Mouse (Mus musculus): Measurements from ENCODE around the gene Clk1.
"Not testable (repeated sequence)": the region's sequence is repeated elsewhere in the genome, so short reads cannot be mapped to it uniquely, and the experiment has no call there.

The Clk1 gene

DNA sequence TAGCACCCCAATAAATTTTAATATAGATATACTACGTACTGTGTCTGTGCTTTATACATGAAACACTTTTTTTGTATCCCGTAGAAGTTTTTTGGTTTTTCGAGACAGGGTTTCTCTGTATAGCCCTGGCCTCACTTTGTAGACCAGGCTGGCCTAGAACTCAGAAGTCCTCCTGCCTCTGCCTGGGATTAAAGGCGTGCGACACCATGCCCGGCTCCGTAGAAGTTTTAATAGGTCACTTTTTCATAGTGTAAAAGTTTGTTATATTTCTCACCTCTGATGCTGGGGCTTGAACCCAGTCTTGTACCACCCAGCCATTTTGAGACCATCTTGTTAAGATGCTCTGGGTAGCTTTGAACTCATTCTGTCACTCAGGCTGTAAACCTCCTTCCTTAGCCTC is 16.5 kb downstream of the Clk1 start:
- DNase-seq (ENCODE audit: low read depth, low spot score): no peak

DNA sequence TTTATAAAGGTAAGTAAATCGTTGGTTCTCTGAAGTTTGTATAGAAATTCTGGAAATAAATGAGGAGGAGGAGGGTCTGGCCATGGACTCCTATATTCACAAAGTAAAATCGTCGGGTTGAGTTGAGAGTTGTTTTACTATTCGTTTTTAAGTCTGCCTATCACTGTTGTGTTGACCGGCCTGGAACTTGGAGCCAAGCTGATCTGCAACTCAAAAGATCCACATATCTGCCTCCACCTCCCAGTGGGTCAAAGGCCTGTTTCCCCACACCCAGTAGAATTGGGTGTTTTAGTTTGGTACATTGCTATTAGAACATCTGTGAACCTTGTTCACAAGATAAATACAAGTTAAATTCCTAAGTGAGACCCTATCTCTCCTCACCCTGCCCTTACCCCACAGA is 20.1 kb downstream of the Clk1 start:
- no peak for DNase-seq (ENCODE audit: low read depth, low spot score)

DNA sequence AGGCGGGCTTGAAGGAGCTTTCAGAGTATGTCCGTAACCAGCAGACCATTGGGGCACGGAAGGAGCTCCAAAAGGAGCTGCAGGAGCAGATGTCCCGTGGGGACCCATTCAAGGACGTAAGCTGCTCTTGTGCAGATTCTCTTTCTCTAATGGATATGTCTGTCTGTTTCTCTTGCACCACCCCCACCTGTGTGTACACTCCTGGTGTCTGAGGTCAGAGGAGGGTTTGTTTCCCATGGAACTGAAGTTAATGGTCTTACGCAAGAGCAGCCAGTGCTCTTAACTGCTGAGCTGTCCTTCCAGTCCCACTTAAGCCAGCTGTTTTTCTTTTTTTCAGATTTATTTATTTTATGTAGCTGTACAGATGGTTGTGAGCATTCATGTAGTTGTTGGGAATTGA is 22.5 kb downstream of the Clk1 start:
- DNase-seq (ENCODE audit: low read depth, low spot score): no peak

DNA sequence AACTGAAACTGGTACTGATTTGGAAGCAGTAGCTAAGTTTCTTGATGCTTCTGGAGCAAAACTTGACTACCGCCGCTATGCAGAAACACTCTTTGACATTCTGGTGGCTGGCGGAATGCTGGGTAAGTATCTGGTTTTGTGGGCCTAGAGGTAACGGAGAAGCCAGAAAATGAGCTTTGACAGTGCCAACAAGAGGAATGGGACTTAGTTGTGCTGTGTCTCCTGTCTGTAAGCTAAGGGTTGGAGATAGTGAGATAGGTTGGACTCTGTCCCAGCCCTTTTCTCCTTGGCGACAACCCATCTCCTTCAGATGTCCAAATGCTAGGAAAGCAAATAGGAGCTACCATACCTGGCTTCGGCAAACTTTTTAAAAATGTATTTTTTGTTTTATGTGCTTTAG is 26.1 kb downstream of the Clk1 start:
- no peak for DNase-seq (ENCODE audit: low read depth, low spot score)

DNA sequence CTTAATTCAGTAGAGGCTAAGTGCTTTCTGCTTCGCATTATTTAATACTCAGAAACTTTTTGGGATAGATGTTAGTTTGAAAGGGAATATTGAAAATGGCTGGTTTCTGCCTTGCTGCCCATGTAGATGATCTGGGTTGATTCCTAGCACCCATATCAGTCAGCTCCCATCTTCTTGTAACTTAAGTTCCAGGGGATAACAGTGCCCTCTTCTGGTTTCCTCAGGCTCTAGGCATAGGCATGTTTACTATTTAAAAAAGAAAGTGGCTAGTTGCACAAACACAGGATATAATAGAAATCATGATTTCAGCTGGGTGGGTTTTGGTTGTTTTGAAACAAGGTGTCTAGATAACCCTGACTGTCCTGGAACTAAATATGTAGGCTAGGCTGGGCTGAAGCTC is 27.7 kb downstream of the Clk1 start:
- DNase-seq (ENCODE audit: low read depth, low spot score): peak; percentile 57

DNA sequence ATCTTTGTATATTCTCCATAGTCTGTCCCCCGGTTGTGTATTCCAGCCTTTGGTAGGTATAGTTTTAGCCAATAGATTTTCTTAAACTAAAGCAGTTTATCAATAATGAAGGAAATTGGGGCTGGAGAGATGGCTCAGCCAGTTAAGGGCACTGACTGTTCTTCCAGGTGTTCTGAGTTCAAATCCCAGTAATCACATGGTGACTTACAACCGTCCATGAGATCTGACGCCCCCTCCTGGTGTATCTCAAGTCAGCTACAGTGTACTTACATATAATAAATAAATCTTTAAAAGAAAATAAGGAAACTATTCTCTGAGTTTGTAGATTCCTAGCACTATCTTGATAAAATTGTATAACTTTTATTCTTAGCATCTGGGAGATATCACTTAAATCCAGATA is 28.5 kb downstream of the Clk1 start:
- DNase-seq (ENCODE audit: low read depth, low spot score): peak; percentile 62

DNA sequence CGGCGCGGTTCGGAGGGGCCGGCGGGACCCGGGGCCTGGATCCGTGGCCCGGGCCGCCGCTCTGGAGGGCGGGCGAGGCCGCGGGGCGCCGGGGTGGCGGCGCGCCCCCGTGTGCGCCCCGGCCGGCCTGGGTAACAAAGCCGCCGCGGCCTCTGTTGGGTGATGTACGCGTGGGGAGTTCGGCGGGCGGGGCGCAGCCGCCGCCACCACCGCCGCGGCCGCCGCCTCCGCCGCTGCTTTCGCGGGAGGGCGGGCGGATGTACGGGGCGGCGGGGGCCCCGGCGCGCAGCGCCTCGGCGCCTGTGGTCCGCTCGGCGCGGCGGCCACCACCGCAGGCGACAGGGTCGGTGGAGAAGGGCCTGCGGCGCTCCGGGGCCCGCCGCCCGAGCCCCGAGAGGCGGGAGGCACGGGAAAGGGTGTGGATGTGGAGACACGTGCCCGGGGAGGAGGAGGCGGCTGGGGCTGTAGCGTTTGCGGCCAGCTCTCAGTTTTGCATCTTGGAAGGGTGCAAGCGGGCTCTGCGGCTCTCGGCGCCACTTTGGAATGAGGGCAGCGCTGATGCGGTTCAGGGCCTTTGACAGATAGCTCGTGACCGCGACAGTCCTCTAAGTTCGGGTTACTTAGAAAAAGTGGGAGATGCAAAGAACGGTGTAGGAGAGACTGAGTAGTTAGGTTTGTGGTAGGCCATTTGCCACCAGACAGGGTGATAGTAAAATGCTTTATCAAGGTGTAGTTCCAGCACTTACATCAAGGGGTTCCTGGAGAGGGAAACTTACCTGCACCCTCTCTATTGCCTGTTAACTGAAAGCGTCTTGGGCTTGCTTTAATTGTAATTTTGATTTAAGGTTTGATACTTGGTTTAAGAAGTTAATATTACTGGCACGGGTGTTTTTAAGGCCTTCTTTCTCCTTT is 30.3 kb downstream of the Clk1 start:
- peak; percentile 81 for DNase-seq (ENCODE audit: low read depth, low spot score)

DNA sequence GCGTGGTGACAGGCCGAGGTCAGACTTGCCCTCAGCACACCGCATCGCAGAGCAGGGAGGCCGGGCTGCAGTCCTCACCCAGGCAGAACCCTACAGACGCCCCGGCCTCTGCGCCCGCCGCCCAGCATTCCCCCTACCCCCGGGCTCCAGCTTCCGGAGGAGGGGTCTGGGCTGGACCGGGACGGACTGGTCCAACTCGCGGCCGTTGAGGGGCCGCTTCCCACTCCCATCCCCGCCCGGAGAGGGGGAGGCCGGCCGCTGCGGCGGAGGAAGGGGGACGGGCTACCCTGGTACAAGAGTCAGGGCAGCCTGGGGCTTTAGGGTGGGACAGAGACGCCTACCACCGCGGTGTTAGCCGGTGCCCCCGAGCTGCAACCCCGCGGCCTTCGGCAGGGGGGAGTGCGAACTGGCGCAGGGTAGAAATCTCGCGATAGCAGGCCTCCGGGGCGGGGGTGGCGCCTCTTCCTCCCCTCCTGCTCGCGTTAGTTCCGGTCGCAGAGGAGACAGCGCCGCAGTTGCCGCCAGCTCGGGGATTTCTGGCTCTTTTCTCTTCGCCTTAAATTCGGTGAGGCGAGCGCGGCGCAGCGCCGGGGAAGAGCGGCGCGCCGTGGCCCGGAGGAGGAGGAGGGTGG is 31.1 kb downstream of the Clk1 start, which contains the start of gene Bzw1:
Bzw1 (plus strand) TSS at position 247 of the 632 bp plus-strand sequence.
- peak; percentile 95 for DNase-seq (ENCODE audit: low read depth, low spot score)

DNA sequence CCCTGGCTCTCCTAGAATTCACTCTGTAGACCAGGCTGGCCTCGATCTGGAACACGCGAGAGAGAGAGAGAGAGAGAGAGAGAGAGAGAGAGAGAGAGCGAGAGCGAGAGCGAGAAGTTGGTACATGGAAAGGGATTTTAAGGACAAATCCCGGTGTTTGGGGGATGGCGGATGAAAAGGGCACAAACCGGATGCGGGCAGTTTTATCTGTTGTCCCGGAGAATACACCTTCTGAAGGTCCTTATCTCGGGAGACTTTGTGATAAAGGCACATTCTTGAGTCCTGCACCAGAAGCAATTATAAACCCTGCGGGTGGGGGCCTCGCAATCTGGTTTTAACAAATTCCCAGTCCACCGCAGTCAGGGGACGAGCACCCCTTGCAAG is 31.6 kb downstream of the Clk1 start:
- DNase-seq (ENCODE audit: low read depth, low spot score): no peak

DNA sequence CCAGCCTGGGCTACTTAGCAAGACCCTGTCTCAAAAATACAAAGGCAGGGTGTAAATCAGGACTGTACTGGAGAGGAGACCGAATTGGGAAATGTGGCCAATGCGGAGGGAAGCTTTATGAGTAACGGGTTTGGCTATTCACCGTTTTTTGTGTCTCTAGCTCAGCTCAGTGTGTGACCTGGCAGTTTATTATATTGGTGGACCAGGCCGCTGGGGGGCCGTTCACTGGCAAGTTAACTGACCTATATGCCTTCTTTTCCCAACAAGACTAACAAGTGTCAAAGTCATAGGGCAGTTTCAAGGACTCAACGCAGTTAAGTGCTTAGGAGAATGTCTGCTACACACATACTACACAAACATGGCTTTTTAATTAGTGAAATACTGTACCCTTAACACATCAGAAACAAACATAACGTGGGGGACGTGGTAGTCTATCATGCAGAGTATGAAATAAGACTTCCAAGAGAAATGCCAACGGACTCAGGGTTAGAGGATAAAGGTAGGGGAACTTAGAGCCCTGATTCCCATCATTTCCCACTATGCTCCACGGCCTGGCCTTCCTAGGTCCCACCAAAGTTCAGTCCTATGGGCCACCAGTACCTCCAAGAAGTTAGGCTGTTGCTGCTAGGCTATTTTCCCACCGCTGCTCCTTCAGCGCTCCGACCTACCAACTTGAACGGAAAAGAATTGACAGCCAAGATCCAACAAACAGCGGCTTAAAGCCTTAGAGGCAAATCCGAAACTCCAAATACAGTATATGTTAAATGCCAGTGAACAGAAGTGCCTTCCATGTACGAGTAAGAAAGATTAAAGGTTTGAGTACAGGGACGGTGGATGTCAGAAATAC is 32.2 kb downstream of the Clk1 start:
- DNase-seq (ENCODE audit: low read depth, low spot score): no peak

DNA sequence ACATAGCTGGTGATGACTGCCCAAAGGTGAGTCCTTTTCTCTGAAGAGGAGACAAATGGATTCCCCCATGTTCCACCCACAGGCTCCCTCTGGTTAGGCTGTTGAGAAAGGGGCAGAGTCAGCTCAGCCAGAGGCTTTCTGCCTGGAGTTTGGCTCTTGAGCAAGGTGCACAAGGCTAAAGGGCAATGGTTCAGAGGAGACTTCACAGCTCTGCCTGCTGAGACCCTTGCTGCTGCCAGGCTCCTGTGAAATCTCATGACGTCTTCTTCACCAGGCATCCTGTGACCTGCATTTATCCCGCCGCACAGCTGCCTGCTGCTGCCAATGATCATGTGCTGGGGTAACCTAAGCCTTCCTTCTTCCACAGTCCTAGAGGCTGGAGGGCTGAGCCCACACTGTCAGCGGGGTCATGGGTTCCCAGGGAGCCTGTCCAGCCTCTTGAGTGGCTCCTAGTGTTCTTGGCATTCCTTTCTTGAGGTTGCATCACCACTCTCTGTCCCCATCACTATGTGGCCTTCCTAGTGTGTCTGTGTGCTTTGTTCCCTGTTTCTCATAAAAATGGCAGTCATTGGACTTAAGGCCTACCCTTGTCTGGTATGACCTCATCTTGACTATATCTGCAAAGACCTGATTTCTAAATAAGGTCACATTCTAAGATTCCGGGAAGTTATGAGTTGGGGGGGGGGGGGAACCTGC is 41.1 kb downstream of the Clk1 start:
- DNase-seq (ENCODE audit: low read depth, low spot score): no peak

DNA sequence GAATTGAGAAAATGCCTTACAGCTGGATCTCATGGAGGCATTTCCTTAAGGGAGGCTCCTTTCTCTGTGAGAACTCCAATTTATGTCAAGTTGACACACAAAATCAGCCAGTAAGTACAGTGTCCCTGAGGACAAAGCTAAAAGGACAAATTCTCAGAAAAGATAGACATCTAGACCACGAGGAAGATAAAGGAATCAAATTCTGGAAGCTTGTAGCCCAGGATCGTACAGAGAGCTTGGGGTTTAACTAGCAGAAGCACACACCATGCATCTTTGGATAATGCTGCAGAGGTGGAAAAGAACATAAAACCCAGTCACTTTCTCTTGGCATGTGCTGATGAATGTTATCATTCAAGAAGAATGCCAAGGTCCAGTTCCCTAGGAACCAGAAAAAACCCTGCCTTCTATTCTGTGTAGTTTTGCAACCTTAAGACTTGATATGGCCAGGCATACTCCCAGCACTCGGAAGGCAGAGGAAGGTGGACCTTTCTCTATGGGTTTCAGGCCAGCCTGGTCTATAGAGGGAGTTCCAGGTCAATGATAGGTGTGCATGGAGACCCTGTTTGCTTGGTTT is 48.2 kb downstream of the Clk1 start:
- no peak for DNase-seq (ENCODE audit: low read depth, low spot score)

DNA sequence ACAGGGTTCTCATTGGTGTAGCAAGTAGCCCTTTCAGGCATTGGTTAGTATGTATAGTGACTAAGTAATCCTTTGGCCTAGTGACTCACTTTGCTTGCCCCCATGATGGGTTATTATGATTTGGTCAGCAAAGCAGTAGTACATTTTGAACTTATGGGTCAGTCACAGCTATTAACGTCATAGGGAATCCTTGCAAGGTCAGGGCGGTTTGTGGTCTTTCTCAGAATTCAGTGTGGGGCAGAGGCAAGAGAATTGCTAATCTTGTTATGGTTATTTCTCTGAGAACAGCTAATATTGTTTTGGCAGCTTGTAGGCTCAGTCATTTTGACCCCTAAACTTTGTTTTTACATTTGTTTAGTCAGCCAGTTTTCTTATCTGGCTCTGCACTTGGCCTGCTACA is 49.6 kb downstream of the Clk1 start:
- not testable (repeated sequence) for DNase-seq (ENCODE audit: low read depth, low spot score)

DNA sequence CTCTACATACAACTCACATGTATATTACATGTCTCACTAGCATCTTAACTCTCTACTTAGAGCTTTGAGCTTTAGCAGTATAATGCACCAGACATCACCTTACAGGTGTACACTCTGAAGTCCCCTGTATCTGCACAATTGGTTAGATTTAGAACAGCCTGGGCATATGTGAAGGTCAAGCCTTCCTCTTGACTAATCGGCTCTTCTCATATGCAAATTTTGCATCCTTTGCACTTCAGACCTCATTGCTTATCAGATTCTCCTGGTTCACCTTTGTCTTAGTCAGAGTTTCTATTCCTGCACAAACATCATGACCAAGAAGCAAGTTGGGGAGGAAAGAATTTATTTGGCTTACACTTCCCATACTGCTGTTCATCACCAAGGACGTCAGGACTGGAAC is 54.1 kb downstream of the Clk1 start:
- peak; percentile 60 for DNase-seq (ENCODE audit: low read depth, low spot score)

DNA sequence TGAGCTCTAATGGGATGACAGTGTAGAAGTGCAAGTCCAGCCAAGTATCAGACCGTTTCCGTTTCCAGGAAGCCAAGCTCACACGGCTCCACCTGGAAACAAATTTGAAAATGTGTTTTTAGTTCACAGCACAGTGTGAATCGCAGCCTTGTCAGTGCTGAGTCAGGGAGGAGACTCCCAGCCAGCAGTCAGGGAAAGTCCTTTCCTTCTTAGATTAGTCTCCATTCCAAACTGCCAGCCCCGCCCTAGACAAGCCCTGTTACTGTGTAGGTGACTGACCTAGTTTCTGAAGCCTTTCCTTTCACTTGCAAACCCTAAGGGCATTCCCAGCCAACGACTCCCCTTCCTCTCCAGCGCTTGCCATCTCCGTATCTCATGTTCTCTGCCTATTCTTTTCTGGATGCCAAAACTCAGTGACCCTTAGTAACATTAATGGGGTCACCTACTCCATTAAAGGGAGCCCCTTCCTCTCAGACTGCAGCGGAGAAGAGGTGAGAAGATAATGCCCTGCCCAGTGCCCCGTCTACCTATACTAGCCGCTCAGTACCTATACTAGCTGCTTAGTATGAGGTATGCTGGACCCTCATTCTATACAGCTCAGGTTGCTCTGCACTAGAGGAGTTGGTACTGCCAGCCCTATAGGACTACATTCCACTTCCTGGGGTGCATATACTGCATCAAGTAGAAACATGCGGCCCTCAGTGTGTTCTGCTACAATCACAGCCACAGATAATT is 57.0 kb downstream of the Clk1 start:
- DNase-seq (ENCODE audit: low read depth, low spot score): peak; percentile 71

DNA sequence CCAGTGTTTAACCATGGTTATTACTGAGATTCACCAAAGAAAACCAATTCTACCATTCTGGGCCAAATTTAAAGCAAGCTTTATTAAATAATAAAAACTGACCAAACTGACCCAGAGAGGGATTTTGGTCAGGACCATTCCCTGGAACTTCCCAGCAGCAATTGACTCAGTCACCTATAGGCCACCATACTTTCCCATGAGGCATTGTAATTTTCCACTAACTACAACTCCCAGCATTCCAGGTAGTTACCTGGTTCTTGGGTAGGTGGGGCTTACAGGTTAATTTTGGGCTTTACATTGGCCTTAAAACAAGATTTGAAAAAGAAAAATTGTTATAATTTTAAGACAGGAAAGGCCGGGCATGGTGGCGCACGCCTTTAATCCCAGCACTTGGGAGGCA is 58.0 kb downstream of the Clk1 start:
- DNase-seq (ENCODE audit: low read depth, low spot score): no peak

DNA sequence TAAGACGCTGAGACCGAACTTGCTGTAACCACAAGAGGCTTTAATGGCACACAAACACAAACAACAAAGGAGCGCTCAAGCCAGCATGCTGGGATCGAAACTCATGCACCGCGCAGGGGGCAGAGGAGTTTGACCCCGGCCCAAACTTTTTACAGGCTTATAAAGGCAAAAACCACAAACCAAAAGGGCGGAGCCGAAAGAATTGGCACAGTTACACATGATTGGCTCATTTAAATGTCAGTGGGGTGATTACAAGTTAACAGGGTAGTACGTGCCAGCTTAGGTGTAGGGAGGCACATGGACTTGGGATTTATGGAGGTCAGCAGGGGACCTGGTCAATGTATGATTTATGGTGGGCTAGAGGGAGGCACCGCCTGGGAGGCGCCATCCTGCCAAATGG is 59.3 kb downstream of the Clk1 start:
- peak; percentile 34 for DNase-seq (ENCODE audit: low read depth, low spot score)

DNA sequence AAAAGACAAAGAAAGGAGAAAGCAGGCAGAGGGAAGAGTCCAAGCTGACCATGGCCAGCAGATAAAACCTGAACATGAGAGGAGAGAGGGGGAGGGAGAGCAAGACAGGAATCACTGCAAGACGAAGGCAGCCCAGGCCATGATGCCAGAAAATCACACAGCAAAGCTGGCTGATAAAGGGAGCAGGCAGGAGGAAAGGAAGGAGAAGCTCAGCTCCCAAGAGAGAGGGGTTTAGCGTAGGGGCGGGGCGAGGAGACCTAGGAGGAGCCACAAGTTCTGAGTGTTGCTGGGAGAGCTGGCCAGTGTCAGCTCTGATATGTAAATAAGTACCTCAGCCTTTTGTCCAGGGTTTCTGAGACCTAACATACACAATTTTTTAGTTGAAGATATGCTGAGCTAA is 61.6 kb downstream of the Clk1 start:
- DNase-seq (ENCODE audit: low read depth, low spot score): peak; percentile 76

Measured in ZHBTc4 (cell line).